Mouse (Mus musculus) limb, embryonic 11.5 days (tissue): Measurements from ENCODE around the gene Tagln3. TPM values are rescaled to one million over a fixed set of nuclear protein-coding genes. Genes with fewer than 3 reads are reported as not detected.
A peak's percentile ranks its signal among the peaks of the same experiment; 100 is the strongest.

Experiments used
- ATAC-seq: fragments of 200-750 bp; cut with Nextera tagmentation; 2 replicates; pipeline ENCODE4 v1.8.0; 2017; ENCODE audit warnings: low read depth; ENCODE audit not compliant: insufficient number of reproducible peaks, low FRiP score, low TSS enrichment
- DNase-seq: peaks from one replicate; pipeline ENCODE4 v3.0.0-alpha.2; 2015; ENCODE audit warnings: low spot score
- H3K27ac ChIP-seq: fragments of 300-500 bp; sonication (generic); replicated peaks from 2 replicates; pipeline ENCODE4 v1.5.1; 2014; ENCODE audit warnings: low read depth, mild to moderate bottlenecking, low read length
- H3K27me3 ChIP-seq: fragments of 300-500 bp; sonication (generic); 2 replicates; pipeline ENCODE4 v1.6.1; 2014; ENCODE audit warnings: mild to moderate bottlenecking, low read length, mixed read lengths; ENCODE audit not compliant: control insufficient read depth, insufficient read depth
- H3K36me3 ChIP-seq: fragments of 300-500 bp; sonication (generic); 2 replicates; pipeline ENCODE4 v1.6.1; 2014; ENCODE audit warnings: mild to moderate bottlenecking, low read length, moderate library complexity, mixed read lengths; ENCODE audit not compliant: control insufficient read depth, insufficient read depth
- H3K4me1 ChIP-seq: fragments of 300-500 bp; sonication (generic); 2 replicates; pipeline ENCODE4 v1.6.1; 2014; ENCODE audit warnings: low read length, mixed read lengths; ENCODE audit not compliant: control insufficient read depth, insufficient read depth
- H3K4me2 ChIP-seq: fragments of 300-500 bp; sonication (generic); 2 replicates; pipeline ENCODE4 v1.6.1; 2014; ENCODE audit warnings: low read depth, mild to moderate bottlenecking, moderate library complexity; ENCODE audit not compliant: severe bottlenecking
- H3K4me3 ChIP-seq: fragments of 300-500 bp; sonication (generic); 2 replicates; pipeline ENCODE4 v1.5.1; 2014; ENCODE audit warnings: low read depth, low read length
- H3K9ac ChIP-seq: fragments of 300-500 bp; sonication (generic); 2 replicates; pipeline ENCODE4 v1.6.1; 2014; ENCODE audit warnings: mild to moderate bottlenecking, low read length
- H3K9me3 ChIP-seq: fragments of 300-500 bp; sonication (generic); 2 replicates; pipeline ENCODE4 v1.6.1; 2016; ENCODE audit warnings: low read length; ENCODE audit not compliant: control insufficient read depth
- WGBS: fragments of 180-500 bp; shearing (Covaris S2); extraction: QIAGEN DNeasy Blood & Tissue Kit; methylation state at CpG from one replicate; pipeline ENCODE4 v1.1.7; 2014; 5-methylcytosine and 5-hydroxymethylcytosine counted together
- polyA plus RNA-seq: library from polyadenylated mRNA; unstranded; fragments of >200 nt; fragmentation: Nextera tagmentation; extraction: Ambion mirVana; gene quantifications from 2 replicates; pipeline ENCODE4 v1.2.1, GENCODE M21; 2014

The Tagln3 gene
- polyA plus RNA-seq, 1 experiment from 2014 or later, result 29.2 TPM

DNA sequence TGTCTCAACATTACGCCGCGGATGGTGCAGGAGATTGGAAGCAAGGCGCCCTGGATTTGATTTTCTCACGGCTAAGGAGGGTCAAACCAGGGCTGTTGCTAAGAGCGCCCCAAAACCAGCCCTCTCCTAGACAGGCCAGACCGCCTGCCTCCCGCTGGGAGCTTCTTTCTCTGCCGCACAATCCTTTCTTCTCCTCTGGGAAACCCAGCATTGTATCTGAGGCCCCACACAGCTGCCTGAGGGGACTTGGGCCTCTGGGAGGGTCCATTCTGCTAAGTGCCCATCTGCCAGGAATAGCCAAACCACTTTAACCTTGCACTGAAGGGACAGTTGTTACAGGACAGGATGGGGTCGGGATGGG, 314 bp upstream of the Tagln3 start:
- Histone ChIP-seq H3K4me2 (peak overlapping the region; percentile 91), H3K4me3 (peak overlapping the region; percentile 53), H3K4me1 (peaks cover 12% of the 10 kb centered on the region), H3K36me3 (peaks cover 2% of the 10 kb centered on the region; the same call in 1 of the 2 replicates), H3K27ac (no peak overlapping the region), H3K27me3 (no peaks in the 10 kb centered on the region), H3K9ac (peak overlapping the region; percentile 79), H3K9me3 (no peaks in the 10 kb centered on the region)
- DNase-seq, result no peak
- peak; percentile 50 for ATAC-seq
- WGBS, result 2% methylated on average over 10 of the region's 10 CpGs

DNA sequence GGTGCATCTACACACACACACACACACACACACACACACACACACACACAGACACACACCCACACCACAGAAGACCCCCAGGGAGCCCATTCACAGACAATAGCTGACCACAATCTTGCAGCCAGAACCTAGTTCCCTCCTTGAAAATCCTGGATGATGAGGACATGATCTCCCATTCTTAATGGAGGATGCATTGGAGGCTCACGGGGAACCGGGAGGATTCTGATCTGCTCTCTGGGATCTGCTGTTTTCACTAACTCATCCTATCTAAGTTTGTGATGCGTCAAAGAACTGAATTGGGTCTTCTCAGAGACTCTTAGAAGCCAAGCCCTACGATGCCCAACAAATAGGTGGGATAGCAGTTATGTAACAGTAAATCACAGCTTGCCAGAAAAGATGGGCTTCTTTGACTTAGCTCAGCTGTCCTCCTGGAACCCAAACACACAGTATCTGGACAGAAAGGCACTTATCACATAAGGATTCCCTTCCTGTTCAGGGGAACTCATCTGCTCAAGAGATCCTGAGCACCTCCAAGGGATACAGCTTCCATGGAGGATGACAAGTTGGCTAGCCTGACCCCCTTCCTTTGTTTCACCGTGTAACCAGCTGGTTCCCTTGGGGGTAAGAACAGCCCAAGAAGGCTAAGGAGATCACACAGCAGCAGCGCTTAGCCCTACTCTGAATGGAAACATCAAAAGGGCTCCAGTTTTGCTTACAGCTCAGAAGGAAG, 1.1 kb downstream of the Tagln3 start:
- Histone ChIP-seq H3K36me3 (no peaks in the 10 kb centered on the region), H3K9me3 (no peaks in the 10 kb centered on the region), H3K4me1 (peaks cover 12% of the 10 kb centered on the region), H3K9ac (peak overlapping the region; percentile 79), H3K4me3 (peak overlapping the region; percentile 53), H3K27me3 (no peaks in the 10 kb centered on the region), H3K27ac (no peak overlapping the region), H3K4me2 (peak overlapping the region; percentile 91)
- WGBS, result 60% methylated on average over 6 of the region's 6 CpGs
- ATAC-seq (no peak), DNase-seq (no peak)

DNA sequence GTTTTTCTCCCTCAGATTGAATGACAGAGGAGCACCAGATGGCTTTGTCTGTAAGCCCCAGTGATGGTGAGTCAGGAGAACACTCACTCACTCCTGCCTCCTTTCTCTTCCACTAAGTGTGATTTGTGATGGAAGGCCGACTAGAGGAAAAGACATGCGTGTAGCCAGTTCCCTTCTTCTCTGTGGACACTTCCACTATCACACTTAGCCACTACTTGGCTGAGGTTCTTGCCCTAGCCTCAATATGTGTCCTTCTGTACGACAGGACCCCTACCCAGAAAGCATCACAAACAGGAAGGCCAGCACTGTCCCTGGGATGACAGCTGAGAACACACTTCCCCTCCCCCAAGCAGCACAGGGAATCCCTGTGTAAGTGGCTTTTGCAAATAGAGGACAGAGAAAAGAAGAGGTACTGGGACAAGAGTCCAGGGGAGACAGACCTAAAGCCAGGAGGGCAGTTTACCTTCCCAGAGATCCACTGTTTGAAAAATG, 1.9 kb downstream of the Tagln3 start:
- Histone ChIP-seq H3K4me3 (no peak overlapping the region; the same call in 1 of the 2 replicates), H3K27ac (no peak overlapping the region), H3K27me3 (no peaks in the 10 kb centered on the region), H3K36me3 (no peaks in the 10 kb centered on the region), H3K4me2 (no peak overlapping the region; the same call in 1 of the 2 replicates), H3K9me3 (no peaks in the 10 kb centered on the region), H3K9ac (no peak overlapping the region), H3K4me1 (peaks cover 12% of the 10 kb centered on the region)
- no peak for DNase-seq
- no peak for ATAC-seq
- 79% methylated on average over 3 of the region's 3 CpGs for WGBS

DNA sequence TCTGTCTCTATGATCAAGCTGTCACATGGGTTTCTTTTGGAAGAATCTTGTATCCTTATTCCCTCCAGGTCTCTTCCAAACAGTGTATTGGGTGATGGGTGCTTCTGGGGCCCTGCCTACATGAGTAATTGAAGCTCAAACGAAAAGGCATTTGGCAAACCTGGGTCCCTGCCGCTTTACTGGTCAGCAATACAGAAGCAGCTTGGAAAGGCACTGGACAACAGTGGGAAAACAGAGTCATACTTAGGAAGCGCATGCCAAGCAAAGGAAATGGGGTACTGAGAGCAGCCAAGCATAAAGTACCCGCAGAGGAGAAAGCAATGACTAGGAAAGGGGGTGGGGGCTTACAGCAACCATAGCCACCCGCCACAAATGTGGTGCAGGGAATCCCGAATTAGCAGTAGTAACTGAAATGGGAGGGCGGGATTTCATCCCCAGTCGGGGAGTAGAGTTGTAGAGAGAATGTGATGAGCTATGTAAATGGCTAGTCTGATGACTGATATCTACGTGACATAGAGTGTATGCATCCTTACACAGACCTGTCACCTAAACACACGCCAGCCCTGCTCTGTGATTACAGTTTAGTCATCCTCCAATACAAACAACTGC, 4.3 kb downstream of the Tagln3 start:
- WGBS, result 88% methylated on average over 10 of the region's 10 CpGs
- ATAC-seq, result no peak
- no peak overlapping the region for H3K4me2 ChIP-seq
- no peak overlapping the region for H3K9ac ChIP-seq
- no peak for DNase-seq
- H3K27ac ChIP-seq, result no peak overlapping the region
- peaks cover 12% of the 10 kb centered on the region for H3K4me1 ChIP-seq
- H3K4me3 ChIP-seq, result no peak overlapping the region
- H3K27me3 ChIP-seq, result no peaks in the 10 kb centered on the region
- H3K36me3 ChIP-seq, result no peaks in the 10 kb centered on the region
- H3K9me3 ChIP-seq, result no peaks in the 10 kb centered on the region

DNA sequence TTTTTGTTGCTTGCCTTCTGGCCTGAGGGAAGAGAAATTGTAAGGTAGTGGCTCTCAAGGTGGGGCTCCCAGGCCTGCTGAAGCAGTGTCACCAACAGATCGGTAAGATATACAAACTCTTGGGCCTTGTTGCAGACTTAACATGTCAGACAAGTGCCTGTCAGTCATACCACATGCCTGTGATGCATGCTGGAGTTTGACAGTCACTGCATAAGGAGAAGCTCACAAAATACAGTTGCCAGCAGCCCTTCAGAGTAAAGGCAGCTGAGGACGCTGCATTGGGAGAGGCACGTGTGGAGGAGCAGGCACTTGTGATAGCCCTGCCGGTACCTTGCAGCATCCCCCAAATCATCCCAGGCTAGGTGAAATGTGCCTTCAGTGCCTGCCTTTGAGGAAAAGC, 6.1 kb downstream of the Tagln3 start:
- 89% methylated on average over 4 of the region's 4 CpGs for WGBS
- Histone ChIP-seq H3K9ac (no peak overlapping the region), H3K27me3 (no peaks in the 10 kb centered on the region), H3K4me2 (no peak overlapping the region), H3K27ac (no peak overlapping the region), H3K9me3 (no peaks in the 10 kb centered on the region), H3K4me1 (peaks cover under 1% of the 10 kb centered on the region; the same call in 1 of the 2 replicates), H3K4me3 (no peak overlapping the region), H3K36me3 (no peaks in the 10 kb centered on the region)
- ATAC-seq, result no peak
- DNase-seq, result no peak

DNA sequence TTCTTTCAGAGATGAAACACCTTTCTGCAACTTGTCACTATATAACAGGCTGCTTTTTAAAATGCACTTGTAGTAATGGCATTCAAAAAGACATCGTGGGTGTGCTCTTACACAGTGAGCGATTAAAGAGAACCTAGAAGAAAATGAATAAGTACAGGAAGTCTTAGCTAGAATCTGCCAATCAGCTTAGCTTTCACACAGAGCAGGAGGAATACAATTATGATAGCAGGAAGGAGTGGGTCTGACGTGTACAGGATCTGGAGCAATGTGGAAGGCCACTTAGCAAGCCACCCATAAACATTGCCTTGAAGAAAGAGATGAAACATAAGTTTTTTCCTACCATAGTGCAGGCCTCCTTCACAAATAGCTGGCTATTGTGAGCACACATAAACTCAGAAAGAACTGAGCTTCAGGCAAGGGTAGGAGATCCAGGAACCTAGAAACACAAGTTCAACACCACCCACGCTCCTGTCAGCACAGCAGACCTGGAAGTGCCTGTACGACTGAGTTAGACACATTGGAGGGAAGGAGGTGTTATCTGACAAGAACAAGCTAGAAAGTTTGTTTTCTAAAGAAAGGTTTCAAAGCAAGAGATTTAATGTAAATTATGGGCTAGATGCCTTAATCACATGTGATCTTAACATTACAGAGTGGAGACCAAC, 9.8 kb downstream of the Tagln3 start:
- ATAC-seq (no peak), DNase-seq (no peak)
- H3K4me3 ChIP-seq, result no peak overlapping the region
- no peaks in the 10 kb centered on the region for H3K36me3 ChIP-seq
- H3K4me2 ChIP-seq, result no peak overlapping the region
- H3K27ac ChIP-seq, result no peak overlapping the region
- H3K4me1 ChIP-seq, result no peaks in the 10 kb centered on the region
- WGBS, result 88% methylated on average over 5 of the region's 5 CpGs
- no peaks in the 10 kb centered on the region for H3K9me3 ChIP-seq
- no peak overlapping the region for H3K9ac ChIP-seq
- H3K27me3 ChIP-seq, result no peaks in the 10 kb centered on the region

DNA sequence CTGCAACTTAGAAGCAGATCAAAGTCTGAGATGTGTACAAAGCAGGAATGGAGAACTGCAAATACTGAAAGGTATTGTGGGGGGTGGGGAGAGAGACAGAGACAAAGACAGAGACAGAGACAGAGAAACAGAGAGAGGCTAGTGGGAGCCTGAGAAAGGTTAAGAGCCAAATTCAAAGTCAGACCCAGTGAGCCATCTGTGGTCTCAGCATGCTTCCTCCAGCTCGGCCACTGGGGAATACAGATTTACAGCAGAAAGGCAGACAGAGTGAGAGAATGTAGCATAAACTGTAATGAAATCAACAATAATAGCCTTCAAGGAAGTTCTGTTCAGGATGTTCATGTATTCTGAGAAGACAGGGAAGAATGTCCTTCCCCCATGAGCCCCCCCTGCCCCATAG, 10.5 kb downstream of the Tagln3 start:
- no peak for ATAC-seq
- Histone ChIP-seq H3K4me3 (no peak overlapping the region), H3K4me1 (no peaks in the 10 kb centered on the region), H3K36me3 (no peaks in the 10 kb centered on the region), H3K27me3 (no peaks in the 10 kb centered on the region), H3K9ac (no peak overlapping the region), H3K9me3 (no peaks in the 10 kb centered on the region), H3K4me2 (no peak overlapping the region), H3K27ac (no peak overlapping the region)
- whole genome bisulfite sequencing, result 71% methylated on average over 1 of the region's 1 CpGs
- no peak for DNase-seq

DNA sequence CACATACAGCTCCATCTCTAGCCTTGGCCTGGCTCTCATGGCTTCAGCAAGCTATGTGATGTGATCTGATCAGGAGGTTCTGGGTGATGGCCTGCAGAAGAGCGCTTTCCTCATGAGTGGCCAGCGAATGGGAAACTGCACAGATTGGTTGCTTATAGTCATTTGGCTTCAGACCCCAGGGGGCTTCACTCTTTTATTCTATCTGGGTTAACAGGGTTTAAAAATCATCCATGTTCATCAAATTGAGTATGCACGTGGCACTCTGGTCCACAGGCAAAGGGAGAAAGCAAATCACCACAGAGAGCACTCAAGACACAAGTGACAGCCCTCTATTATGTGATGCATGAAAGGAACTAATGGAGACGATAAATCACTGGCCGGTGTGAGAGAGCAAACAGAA, 11.1 kb downstream of the Tagln3 start:
- H3K4me2 ChIP-seq, result no peak overlapping the region
- DNase-seq, result no peak
- H3K36me3 ChIP-seq, result no peaks in the 10 kb centered on the region
- no peaks in the 10 kb centered on the region for H3K27me3 ChIP-seq
- 92% methylated on average over 5 of the region's 5 CpGs for WGBS
- H3K27ac ChIP-seq, result no peak overlapping the region
- no peak overlapping the region for H3K4me3 ChIP-seq
- no peak overlapping the region for H3K9ac ChIP-seq
- H3K9me3 ChIP-seq, result no peaks in the 10 kb centered on the region
- no peak for ATAC-seq
- no peaks in the 10 kb centered on the region for H3K4me1 ChIP-seq
